Mouse (Mus musculus) adrenal gland, postnatal 0 days (tissue): ENCODE measurements around the gene Ndufa9. TPM values are rescaled to one million over a fixed set of nuclear protein-coding genes. Genes with fewer than 3 reads are reported as not detected.

ENCODE experiments used
- polyA plus RNA-seq: library from polyadenylated mRNA; unstranded; fragments of >200 nt; fragmentation: Nextera tagmentation; extraction: Ambion mirVana; gene quantifications from 2 replicates; pipeline ENCODE4 v1.2.1, GENCODE M21; 2015

Gene Ndufa9
- 210 and 290 TPM in 2 replicates for polyA plus RNA-seq

DNA sequence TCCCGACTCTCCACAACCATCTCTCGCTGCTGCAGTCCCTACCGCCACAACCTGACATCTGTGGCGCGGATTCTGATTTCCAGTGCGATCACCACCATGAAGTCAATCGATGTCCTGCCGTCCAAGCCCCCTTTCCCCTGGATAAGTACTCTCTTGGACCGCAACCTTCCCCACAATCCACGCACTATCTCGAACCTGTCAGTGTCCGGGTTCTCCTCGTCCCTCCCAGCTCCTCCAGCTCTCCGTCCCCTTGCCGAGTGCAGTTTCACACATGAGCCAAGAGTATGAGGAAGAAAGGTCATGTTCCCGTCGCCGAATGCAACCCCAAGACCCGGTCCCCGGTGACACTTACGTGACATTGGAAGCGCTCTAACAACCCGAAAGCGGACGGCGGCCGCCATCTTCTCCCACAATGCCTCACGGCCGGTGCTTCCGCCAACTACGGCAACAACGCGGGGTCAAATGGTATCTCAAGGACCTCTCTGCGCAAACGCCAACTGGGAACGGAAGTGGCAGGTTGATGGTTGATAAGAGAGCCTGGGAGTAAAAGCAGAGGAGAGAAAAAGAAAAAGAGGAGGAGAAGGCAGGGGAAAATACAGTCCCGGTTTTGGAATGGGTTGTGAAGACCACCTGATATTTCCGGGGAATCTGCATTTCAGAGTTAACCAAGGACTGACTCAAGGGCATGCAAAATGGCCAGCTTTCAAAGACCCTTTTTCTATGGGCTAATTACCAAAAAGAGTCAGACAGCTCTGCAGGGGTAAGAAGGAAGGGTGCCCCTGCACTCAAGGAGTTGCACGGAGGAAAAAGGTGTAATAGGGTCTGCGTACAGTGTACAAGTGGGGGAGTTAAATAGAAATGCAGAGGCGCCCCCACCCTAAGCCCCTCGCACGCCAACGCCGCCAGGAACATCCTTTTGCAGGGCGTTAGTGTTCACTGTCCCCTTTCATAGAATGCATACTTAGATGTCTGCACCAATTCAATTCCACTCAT lies at the start of gene Ndufa9:
Gene Ndufa9 (minus strand): TSS at position 425 of the 993 bp plus-strand sequence.

DNA sequence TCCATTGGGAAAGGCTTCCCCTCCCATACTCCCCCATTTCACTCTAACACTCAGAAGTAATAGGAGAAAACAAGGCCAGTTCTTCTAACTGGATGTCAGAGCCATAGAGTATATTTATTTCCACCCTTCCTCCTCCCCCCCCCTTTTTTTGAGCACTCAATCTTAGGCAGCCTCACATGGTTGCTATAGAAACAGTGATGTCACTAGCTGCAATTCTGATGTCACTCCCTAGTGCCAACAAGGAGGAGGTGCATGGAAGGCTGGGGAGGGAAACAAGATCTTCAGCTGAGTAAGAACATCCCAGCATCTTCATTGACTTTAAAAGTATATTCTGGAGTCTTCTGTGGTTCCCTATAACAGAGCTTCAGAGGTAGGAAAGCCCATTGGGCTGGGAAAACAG lies 3.9 kb upstream of the Ndufa9 start, which contains the start of gene Akap3:
Gene Akap3 (plus strand): TSS at position 218 of the 400 bp plus-strand sequence.

Other genes with a start within 250 kb of the Ndufa9 start
- gene Kcna1, start 202.8 kb downstream of the Ndufa9 start, polyA plus RNA-seq: 1.3 TPM in 2 replicates
- gene Kcna6, start 108.5 kb downstream of the Ndufa9 start, polyA plus RNA-seq: 4.5 and 6.5 TPM in 2 replicates
- gene Akap3, start 4.0 kb upstream of the Ndufa9 start, polyA plus RNA-seq: not detected in 2 replicates
- gene Dyrk4, start 72.7 kb upstream of the Ndufa9 start, polyA plus RNA-seq: not detected in 2 replicates
- 22.3 and 25.7 TPM in 2 replicates for gene Rad51ap1, start 90.5 kb upstream of the Ndufa9 start, polyA plus RNA-seq
- gene D6Wsu163e, start 90.8 kb upstream of the Ndufa9 start, polyA plus RNA-seq: 15.3 and 15.9 TPM in 2 replicates
- gene Fgf6, start 166.4 kb upstream of the Ndufa9 start, polyA plus RNA-seq: 0.06 and 0.10 TPM in 2 replicates
- not detected in 2 replicates for gene Fgf23, start 223.8 kb upstream of the Ndufa9 start, polyA plus RNA-seq